Mouse (Mus musculus): ENCODE measurements around the gene Jak3.

Gene Jak3

GRCm38 (mm10) chr8:71665331-71666130 lies 10.6 kb upstream of the Jak3 start:
- DNase-seq (ENCODE audit: low spot score), result no peak

- DNase-seq (ENCODE audit: low spot score), result no peak
Observed at GRCm38 (mm10) chr8:71666855-71667254, 9.2 kb upstream of the Jak3 start.

GRCm38 (mm10) chr8:71667256-71667655 lies 8.8 kb upstream of the Jak3 start:
- DNase-seq (ENCODE audit: low spot score), result no peak

GRCm38 (mm10) chr8:71668220-71668975 lies 7.7 kb upstream of the Jak3 start:
- no peak for DNase-seq (ENCODE audit: low spot score)

- no peak for DNase-seq (ENCODE audit: low spot score)
Observed at GRCm38 (mm10) chr8:71670198-71670597, 5.9 kb upstream of the Jak3 start.

GRCm38 (mm10) chr8:71670621-71671548 lies 5.2 kb upstream of the Jak3 start:
- DNase-seq (ENCODE audit: low spot score), result no peak

- DNase-seq (ENCODE audit: low spot score), result peak; percentile 69
Observed at GRCm38 (mm10) chr8:71671549-71671965, 4.5 kb upstream of the Jak3 start, which contains the start of gene Unc13a. TSS of gene Unc13a (minus strand) at chr8:71671757.

- no peak for DNase-seq (ENCODE audit: low spot score)
Observed at GRCm38 (mm10) chr8:71672168-71672735, 3.8 kb upstream of the Jak3 start.

- no peak for DNase-seq (ENCODE audit: low spot score)
Observed at GRCm38 (mm10) chr8:71674071-71674470, 2.0 kb upstream of the Jak3 start.

GRCm38 (mm10) chr8:71675456-71676019 lies 558 bp upstream of the Jak3 start:
- DNase-seq (ENCODE audit: low spot score), result no peak

GRCm38 (mm10) chr8:71676803-71677202 lies 707 bp downstream of the Jak3 start:
- no peak for DNase-seq (ENCODE audit: low spot score)

GRCm38 (mm10) chr8:71677555-71677954 lies 1.5 kb downstream of the Jak3 start:
- DNase-seq (ENCODE audit: low spot score), result no peak

GRCm38 (mm10) chr8:71678216-71678615 lies 2.1 kb downstream of the Jak3 start:
- no peak for DNase-seq (ENCODE audit: low spot score)

GRCm38 (mm10) chr8:71679116-71679515 lies 3.0 kb downstream of the Jak3 start:
- no peak for DNase-seq (ENCODE audit: low spot score)

GRCm38 (mm10) chr8:71679550-71680168 lies 3.6 kb downstream of the Jak3 start:
- DNase-seq (ENCODE audit: low spot score), result no peak

- DNase-seq (ENCODE audit: low spot score), result no peak
Observed at GRCm38 (mm10) chr8:71680471-71680870, 4.4 kb downstream of the Jak3 start.

GRCm38 (mm10) chr8:71681369-71681915 lies 5.3 kb downstream of the Jak3 start:
- no peak for DNase-seq (ENCODE audit: low spot score)

- DNase-seq (ENCODE audit: low spot score), result no peak
Observed at GRCm38 (mm10) chr8:71682832-71683231, 6.7 kb downstream of the Jak3 start.

- no peak for DNase-seq (ENCODE audit: low spot score)
Observed at GRCm38 (mm10) chr8:71684701-71685100, 8.6 kb downstream of the Jak3 start.

- no peak for DNase-seq (ENCODE audit: low spot score)
Observed at GRCm38 (mm10) chr8:71685573-71685972, 9.5 kb downstream of the Jak3 start.

Data from layer of hippocampus, adult 9-10 months (tissue).